8 mouse cellular contexts compared by ENCODE assay signal in the genomic region with DNA sequence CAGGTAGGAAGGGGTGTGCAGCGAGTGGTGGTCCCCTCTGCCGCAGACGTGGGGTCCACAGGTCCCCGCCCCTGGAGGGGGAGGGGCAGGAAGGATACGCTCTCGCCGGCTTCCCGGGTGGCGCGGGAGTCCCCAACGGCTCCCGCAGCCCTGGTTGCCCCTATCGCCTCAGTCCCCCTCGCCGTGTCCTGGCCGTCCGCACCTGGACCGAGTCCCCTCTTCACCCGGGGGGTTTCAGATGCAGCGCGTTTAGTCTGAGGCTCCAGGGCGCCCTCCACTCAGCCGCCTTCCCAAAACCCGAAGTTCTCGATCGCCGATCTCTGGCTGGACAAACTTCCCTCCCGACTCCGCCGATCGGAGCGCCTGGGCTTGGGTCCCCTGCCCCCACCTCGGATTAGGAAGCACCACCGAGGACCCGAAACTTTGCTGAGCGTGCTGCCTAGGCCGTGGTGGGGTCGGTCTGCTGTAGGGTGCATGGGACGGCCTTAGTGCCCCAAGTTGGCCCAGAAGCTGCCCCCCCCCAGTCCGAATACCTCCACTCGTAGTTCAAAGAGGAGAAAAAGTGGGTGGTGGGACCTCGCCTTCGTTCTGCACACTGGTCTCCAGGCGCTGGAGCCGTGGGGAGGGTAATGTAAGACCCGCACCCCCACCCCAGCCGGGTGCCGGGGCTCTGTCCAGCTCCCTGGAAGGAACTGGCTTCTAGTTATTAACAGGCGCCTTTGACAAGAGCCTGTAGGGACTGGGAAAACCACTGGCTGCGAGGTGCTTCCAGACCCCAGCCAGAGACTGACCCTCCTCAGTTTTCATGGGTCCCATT. TPM values are rescaled to one million over a fixed set of nuclear protein-coding genes. Genes with fewer than 3 reads are reported as not detected.
DNase-seq lines count a peak whose midpoint lies in the region; ATAC-seq lines count a peak whose summit lies in the region.

No protein-coding gene starts in this region.

- H3K9ac ChIP-seq in lung, embryonic 15.5 days: peak overlapping the region; percentile 52
- peak overlapping the region; percentile 55 for H3K9ac ChIP-seq in embryonic facial prominence, embryonic 14.5 days (ENCODE audit: low read depth, low read length)
- H3K9ac ChIP-seq in intestine, embryonic 14.5 days (ENCODE audit: low read length): peak overlapping the region; percentile 44

- no peak for DNase-seq in lung, postnatal 25 days (ENCODE audit: low spot score)
- DNase-seq in embryonic facial prominence, embryonic 14.5 days (ENCODE audit: low spot score): no peak
- DNase-seq in intestine, embryonic 14.5 days (ENCODE audit: low spot score): peak; percentile 73
- DNase-seq in midbrain, embryonic 10.5 days (ENCODE audit: low spot score): peak; percentile 61
- DNase-seq in frontal cortex, postnatal 25 days (ENCODE audit: low spot score in 2 of 2): no peak
- DNase-seq in right cerebral cortex, adult 2 months (ENCODE audit: low spot score in 2 of 2): no peak

- H3K27me3 ChIP-seq in lung, embryonic 15.5 days: peaks cover 95% of the 10 kb centered on the region
- peaks cover 83% of the 10 kb centered on the region for H3K27me3 ChIP-seq in embryonic facial prominence, embryonic 14.5 days (replicated peaks; ENCODE audit: control insufficient read depth, insufficient read depth, low read length)
- H3K27me3 ChIP-seq in intestine, embryonic 14.5 days (replicated peaks; ENCODE audit: control insufficient read depth, insufficient read depth, low read length): peaks cover 89% of the 10 kb centered on the region
- peaks cover 93% of the 10 kb centered on the region for H3K27me3 ChIP-seq in midbrain, embryonic 10.5 days (ENCODE audit: low read depth, poor library complexity, severe bottlenecking)

- ATAC-seq in lung, embryonic 15.5 days (ENCODE audit: borderline replicate concordance, extremely low read depth, low FRiP score, low TSS enrichment): no peak
- ATAC-seq in embryonic facial prominence, embryonic 14.5 days (ENCODE audit: low read depth): no peak
- ATAC-seq in intestine, embryonic 14.5 days (replicated peaks; ENCODE audit: low FRiP score, low TSS enrichment, low read depth): no peak
- ATAC-seq in CD4-positive, CD25-positive, alpha-beta regulatory T cell, adult 4 months: no peak

- H3K4me2 ChIP-seq in lung, embryonic 15.5 days: peak overlapping the region; percentile 99
- H3K4me2 ChIP-seq in embryonic facial prominence, embryonic 14.5 days (ENCODE audit: low read depth, low read length): peak overlapping the region; percentile 94
- peak overlapping the region; percentile 99 for H3K4me2 ChIP-seq in intestine, embryonic 14.5 days (ENCODE audit: low read length)

- H3K4me3 ChIP-seq in lung, embryonic 15.5 days: peak overlapping the region; percentile 58
- H3K4me3 ChIP-seq in embryonic facial prominence, embryonic 14.5 days (ENCODE audit: low read depth, low read length): peak overlapping the region; percentile 58
- peak overlapping the region; percentile 54 for H3K4me3 ChIP-seq in intestine, embryonic 14.5 days (ENCODE audit: low read depth, low read length)
- peak overlapping the region; percentile 77 for H3K4me3 ChIP-seq in midbrain, embryonic 10.5 days

- H3K4me1 ChIP-seq in lung, embryonic 15.5 days: peaks cover 54% of the 10 kb centered on the region
- peaks cover 9% of the 10 kb centered on the region; the same call in 1 of the 2 replicates for H3K4me1 ChIP-seq in embryonic facial prominence, embryonic 14.5 days (ENCODE audit: control insufficient read depth, insufficient read depth, low read length)
- H3K4me1 ChIP-seq in intestine, embryonic 14.5 days (replicated peaks; ENCODE audit: control insufficient read depth, insufficient read depth, low read length): peaks cover 35% of the 10 kb centered on the region
- H3K4me1 ChIP-seq in midbrain, embryonic 10.5 days: peaks cover 67% of the 10 kb centered on the region

- H3K27ac ChIP-seq in lung, embryonic 15.5 days: no peak overlapping the region
- H3K27ac ChIP-seq in embryonic facial prominence, embryonic 14.5 days (replicated peaks; ENCODE audit: low read depth, low read length): no peak overlapping the region
- no peak overlapping the region for H3K27ac ChIP-seq in intestine, embryonic 14.5 days (ENCODE audit: low read depth)
- peak overlapping the region; percentile 78 for H3K27ac ChIP-seq in midbrain, embryonic 10.5 days (replicated peaks)

- WGBS in lung, embryonic 15.5 days: under 1% methylated on average over 50 of the region's 50 CpGs
- WGBS in embryonic facial prominence, embryonic 14.5 days: 0% methylated on average over 34 of the region's 50 CpGs
- under 1% methylated on average over 50 of the region's 50 CpGs for WGBS in intestine, embryonic 14.5 days
- under 1% methylated on average over 50 of the region's 50 CpGs for WGBS in midbrain, embryonic 10.5 days

- H3K36me3 ChIP-seq in lung, embryonic 15.5 days: no peaks in the 10 kb centered on the region
- no peaks in the 10 kb centered on the region for H3K36me3 ChIP-seq in embryonic facial prominence, embryonic 14.5 days (ENCODE audit: control insufficient read depth, insufficient read depth, low read length)
- H3K36me3 ChIP-seq in intestine, embryonic 14.5 days (ENCODE audit: control insufficient read depth, insufficient read depth, low read length): no peaks in the 10 kb centered on the region
- H3K36me3 ChIP-seq in midbrain, embryonic 10.5 days: no peaks in the 10 kb centered on the region

- H3K9me3 ChIP-seq in lung, embryonic 15.5 days: no peaks in the 10 kb centered on the region
- no peaks in the 10 kb centered on the region for H3K9me3 ChIP-seq in embryonic facial prominence, embryonic 14.5 days (ENCODE audit: control insufficient read depth, low read length)
- no peaks in the 10 kb centered on the region for H3K9me3 ChIP-seq in intestine, embryonic 14.5 days (ENCODE audit: control insufficient read depth, low read length)
- H3K9me3 ChIP-seq in midbrain, embryonic 10.5 days (replicated peaks): no peaks in the 10 kb centered on the region

RNA-seq across cellular contexts. Expression of a gene that starts 1.3 kb away (rescaled TPM):
- 0.11 and 0.47 TPM in 2 replicates for polyA plus RNA-seq in lung, embryonic 15.5 days (2015; fragmentation: Nextera tagmentation; extraction: Ambion mirVana)
- 1.3 TPM in 2 replicates for polyA plus RNA-seq in embryonic facial prominence, embryonic 14.5 days (2014; fragmentation: Nextera tagmentation; extraction: Ambion mirVana)
- 0.23 and 0.26 TPM in 2 replicates for polyA plus RNA-seq in intestine, embryonic 14.5 days (2014; fragmentation: Nextera tagmentation; extraction: Ambion mirVana)
- polyA plus RNA-seq in midbrain, embryonic 10.5 days (2016; fragmentation: Nextera tagmentation; extraction: Ambion mirVana): 0.14 and 0.48 TPM in 2 replicates
- polyA plus RNA-seq in CD4-positive, CD25-positive, alpha-beta regulatory T cell, adult 4 months (2017; shearing (Covaris generic)): not detected

Comparison
In these comparisons a context has a peak if more than half of its experiments do, and no peak if none do; other contexts are left out.
1. DNase-seq: peak in intestine, embryonic 14.5 days (single experiment) and midbrain, embryonic 10.5 days (single experiment); none in lung, postnatal 25 days (single experiment), embryonic facial prominence, embryonic 14.5 days (single experiment), frontal cortex, postnatal 25 days (0 of 2) and right cerebral cortex, adult 2 months (0 of 2).
2. Peak in every context shown above with its lines, with median percentiles within 50 percentile points of each other: H3K4me2 ChIP-seq, H3K4me3 ChIP-seq and H3K9ac ChIP-seq.